Mouse (Mus musculus) lung, adult 2 months (tissue): ENCODE results near the gene Il13ra1.

Experiments
- CTCF ChIP-seq: fragments of 200-500 bp; IDR thresholded peaks from 2 replicates; pipeline ENCODE4 v1.5.1; 2011; ENCODE audit warnings: mild to moderate bottlenecking, low read length, control low read depth; ENCODE audit not compliant: insufficient read depth
- POLR2A ChIP-seq: fragments of 200-500 bp; IDR thresholded peaks from 2 replicates; pipeline ENCODE4 v1.6.1; 2011; ENCODE audit warnings: low read depth, mild to moderate bottlenecking, control low read depth, low read length, borderline replicate concordance; ENCODE audit errors: extremely low read depth

GRCm38 (mm10) chrX:36136346-36136745 is 24.4 kb downstream of the Il13ra1 start:
- TF ChIP-seq POLR2A (no peak), CTCF (no peak)
